Mouse (Mus musculus) ES-Bruce4 (cell line): ENCODE results near the gene Morn1. TPM values are rescaled to one million over a fixed set of nuclear protein-coding genes. Genes with fewer than 3 reads are reported as not detected.

Experiments
- H3K27ac ChIP-seq: 2 replicates; pipeline ENCODE4 v1.5.1; 2012; ENCODE audit warnings: low read length, inconsistent platforms; ENCODE audit not compliant: insufficient read depth
- H3K27me3 ChIP-seq: 2 replicates; pipeline ENCODE4 v1.6.1; 2012; ENCODE audit warnings: mild to moderate bottlenecking, low read length, inconsistent platforms; ENCODE audit not compliant: control insufficient read depth, poor library complexity, insufficient read depth, severe bottlenecking
- H3K36me3 ChIP-seq: 2 replicates; pipeline ENCODE4 v1.6.1; 2012; ENCODE audit warnings: inconsistent platforms, mild to moderate bottlenecking, low read length, moderate library complexity; ENCODE audit not compliant: control insufficient read depth, poor library complexity, insufficient read depth, severe bottlenecking
- H3K4me1 ChIP-seq: one replicate; pipeline ENCODE4 v1.8.1; 2011; ENCODE audit warnings: low read length; ENCODE audit not compliant: control insufficient read depth, insufficient read depth
- H3K4me3 ChIP-seq: 2 replicates; pipeline ENCODE4 v1.5.1; 2011; ENCODE audit warnings: low read depth, mild to moderate bottlenecking, low read length
- H3K9ac ChIP-seq: 2 replicates; pipeline ENCODE4 v1.6.1; 2012; ENCODE audit warnings: low read depth, mild to moderate bottlenecking, inconsistent platforms; ENCODE audit not compliant: poor library complexity, severe bottlenecking
- H3K9me3 ChIP-seq: replicated peaks from 2 replicates; pipeline ENCODE4 v1.6.1; 2012; ENCODE audit warnings: mild to moderate bottlenecking, low read length, inconsistent platforms; ENCODE audit not compliant: control insufficient read depth, poor library complexity, insufficient read depth, severe bottlenecking
- CTCF ChIP-seq: IDR thresholded peaks from one replicate; pipeline ENCODE4 v1.8.1; 2011; ENCODE audit warnings: low read depth, low read length
- EP300 ChIP-seq: IDR thresholded peaks from 2 replicates; pipeline ENCODE4 v1.6.1; 2011; ENCODE audit warnings: low read depth, low read length; ENCODE audit not compliant: insufficient read depth
- POLR2A ChIP-seq: IDR thresholded peaks from one replicate; pipeline ENCODE4 v1.8.1; 2011; ENCODE audit warnings: low read length; ENCODE audit not compliant: insufficient read depth
- polyA plus RNA-seq: library from polyadenylated mRNA; stranded (reverse); fragments of >200 nt; gene quantifications from 2 replicates; pipeline ENCODE4 v1.2.4, GENCODE M21; 2011; ENCODE audit warnings: low read depth; ENCODE audit not compliant: missing spikeins, insufficient read depth, insufficient read length

The Morn1 gene
- polyA plus RNA-seq, 1 experiment = 11.6 TPM

- no peak overlapping the region for H3K4me3 ChIP-seq
- H3K9ac ChIP-seq = no peak overlapping the region
- no peak overlapping the region for H3K27ac ChIP-seq
- TF ChIP-seq EP300 (no peak), POLR2A (no peak), CTCF (no peak)
- peaks cover 3% of the 10 kb centered on the region; the same call in 1 of the 2 replicates for H3K27me3 ChIP-seq
- H3K9me3 ChIP-seq = no peaks in the 10 kb centered on the region
- H3K36me3 ChIP-seq = no peaks in the 10 kb centered on the region
- no peaks in the 10 kb centered on the region for H3K4me1 ChIP-seq
These were observed 39.7 kb upstream of the Morn1 start for GRCm38 (mm10) chr4:155046636-155047035.

GRCm38 (mm10) chr4:155050116-155050515 lies 36.3 kb upstream of the Morn1 start:
- Histone ChIP-seq H3K36me3 (no peaks in the 10 kb centered on the region), H3K27me3 (no peaks in the 10 kb centered on the region), H3K4me1 (peaks cover 1% of the 10 kb centered on the region), H3K9ac (no peak overlapping the region), H3K27ac (no peak overlapping the region), H3K4me3 (no peak overlapping the region), H3K9me3 (no peaks in the 10 kb centered on the region)
- no peak for TF ChIP-seq EP300
- no peak for TF ChIP-seq POLR2A
- no peak for TF ChIP-seq CTCF

GRCm38 (mm10) chr4:155056724-155057123 lies 29.7 kb upstream of the Morn1 start, which contains the start of gene Plch2:
Gene Plch2, minus strand, starts transcription at chr4:155056784.
- H3K27me3 ChIP-seq = no peaks in the 10 kb centered on the region
- H3K9me3 ChIP-seq = no peaks in the 10 kb centered on the region
- H3K36me3 ChIP-seq = no peaks in the 10 kb centered on the region
- no peak within 1 kb of the TSS for H3K27ac ChIP-seq
- no peak within 1 kb of the TSS for H3K9ac ChIP-seq
- TF ChIP-seq CTCF (no peak), POLR2A (no peak), EP300 (no peak)
- no peak within 1 kb of the TSS for H3K4me3 ChIP-seq
- peaks cover 1% of the 10 kb centered on the region for H3K4me1 ChIP-seq

GRCm38 (mm10) chr4:155058325-155058724 lies 28.1 kb upstream of the Morn1 start:
- no peaks in the 10 kb centered on the region for H3K9me3 ChIP-seq
- no peak overlapping the region for H3K27ac ChIP-seq
- H3K4me1 ChIP-seq = peaks cover 2% of the 10 kb centered on the region
- no peaks in the 10 kb centered on the region for H3K27me3 ChIP-seq
- no peaks in the 10 kb centered on the region for H3K36me3 ChIP-seq
- no peak overlapping the region for H3K9ac ChIP-seq
- TF ChIP-seq CTCF = no peak
- TF ChIP-seq POLR2A = no peak
- H3K4me3 ChIP-seq = no peak overlapping the region

- Histone ChIP-seq H3K27ac (no peak overlapping the region), H3K27me3 (no peaks in the 10 kb centered on the region), H3K9ac (no peak overlapping the region), H3K4me3 (no peak overlapping the region), H3K4me1 (peaks cover 2% of the 10 kb centered on the region), H3K36me3 (no peaks in the 10 kb centered on the region), H3K9me3 (no peaks in the 10 kb centered on the region)
- TF ChIP-seq EP300 = 0 out of 2 replicates have a peak, but pooled peaks have one; percentile 60
- no peak for TF ChIP-seq CTCF
These were observed 22.5 kb upstream of the Morn1 start for GRCm38 (mm10) chr4:155063895-155064294.

- Histone ChIP-seq H3K4me3 (no peak overlapping the region), H3K9me3 (no peaks in the 10 kb centered on the region), H3K36me3 (no peaks in the 10 kb centered on the region), H3K27ac (0 out of 2 replicates have a peak overlapping the region, but pooled peaks have one; percentile 17), H3K9ac (no peak overlapping the region), H3K27me3 (no peaks in the 10 kb centered on the region), H3K4me1 (peaks cover 2% of the 10 kb centered on the region)
- TF ChIP-seq EP300 (no peak), CTCF (peak; percentile 52), POLR2A (no peak)
These were observed 21.9 kb upstream of the Morn1 start for GRCm38 (mm10) chr4:155064474-155064873.
